Mouse (Mus musculus): ENCODE results near the gene Hdac4. TPM values are rescaled to one million over a fixed set of nuclear protein-coding genes. Genes with fewer than 3 reads are reported as not detected.
A peak's percentile ranks its signal among the peaks of the same experiment; 100 is the strongest.

The Hdac4 gene
- polyA plus RNA-seq, 1 experiment from 2014 or later: 20.3 TPM

- Histone ChIP-seq H3K4me2 (replicated peaks; ENCODE audit: low read depth, low read length) (no peak overlapping the region), H3K9ac (replicated peaks; ENCODE audit: low read depth, low read length) (no peak overlapping the region), H3K27ac (ENCODE audit: low read length) (no peak overlapping the region), H3K4me1 (ENCODE audit: control insufficient read depth, insufficient read depth, low read length) (peaks cover 12% of the 10 kb centered on the region; the same call in 1 of the 2 replicates), H3K27me3 (ENCODE audit: control insufficient read depth, insufficient read depth, low read length) (no peaks in the 10 kb centered on the region), H3K4me3 (ENCODE audit: low read depth, low read length) (no peak overlapping the region), H3K9me3 (ENCODE audit: control insufficient read depth, low read depth, low read length) (no peaks in the 10 kb centered on the region), H3K36me3 (ENCODE audit: control insufficient read depth, insufficient read depth, low read length) (no peaks in the 10 kb centered on the region)
- WGBS: 74% methylated on average over 6 of the region's 6 CpGs
- no peak for ATAC-seq (ENCODE audit: insufficient number of reproducible peaks, insufficient read depth, low FRiP score, low read depth)
Observed at GRCm38 (mm10) chr1:92144868-92145534, 50.5 kb downstream of the Hdac4 start.

DNA sequence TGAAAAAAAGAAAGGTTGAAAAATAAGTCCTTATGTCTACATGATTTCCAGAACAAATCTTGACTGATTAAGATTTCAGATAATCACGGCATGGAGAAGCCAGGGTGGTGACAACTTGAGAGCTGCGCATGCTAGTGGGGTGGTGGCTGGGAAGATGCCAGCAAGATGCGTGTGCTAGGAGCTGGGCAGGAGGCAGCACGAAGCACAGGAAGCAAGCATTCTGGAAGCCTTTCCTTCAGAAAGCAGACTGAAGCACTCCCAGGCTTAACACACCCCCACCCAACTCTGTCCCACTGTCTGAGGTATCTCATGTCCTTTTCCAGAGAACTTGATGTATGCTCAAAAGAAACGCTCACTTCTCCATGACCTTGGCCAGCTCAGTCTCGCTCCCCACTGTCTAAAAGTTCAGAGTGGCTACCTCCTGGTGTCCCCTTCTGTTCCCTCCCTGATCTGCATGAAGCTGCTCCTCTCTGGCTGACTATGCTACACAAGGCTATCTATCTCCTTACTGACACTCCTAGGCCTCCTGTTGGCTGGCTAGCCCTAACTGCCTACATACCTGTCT, 52.1 kb downstream of the Hdac4 start:
- Histone ChIP-seq H3K4me1 (ENCODE audit: control insufficient read depth, insufficient read depth, low read length) (peaks cover 12% of the 10 kb centered on the region; the same call in 1 of the 2 replicates), H3K9ac (replicated peaks; ENCODE audit: low read depth, low read length) (no peak overlapping the region), H3K27ac (ENCODE audit: low read length) (no peak overlapping the region), H3K4me3 (ENCODE audit: low read depth, low read length) (no peak overlapping the region), H3K36me3 (ENCODE audit: control insufficient read depth, insufficient read depth, low read length) (no peaks in the 10 kb centered on the region), H3K27me3 (ENCODE audit: control insufficient read depth, insufficient read depth, low read length) (no peaks in the 10 kb centered on the region), H3K9me3 (ENCODE audit: control insufficient read depth, low read depth, low read length) (no peaks in the 10 kb centered on the region), H3K4me2 (replicated peaks; ENCODE audit: low read depth, low read length) (no peak overlapping the region)
- ATAC-seq (ENCODE audit: insufficient number of reproducible peaks, insufficient read depth, low FRiP score, low read depth): no peak
- 80% methylated on average over 6 of the region's 6 CpGs for WGBS

- Histone ChIP-seq H3K36me3 (ENCODE audit: control insufficient read depth, insufficient read depth, low read length) (no peaks in the 10 kb centered on the region), H3K27ac (ENCODE audit: low read length) (no peak overlapping the region), H3K27me3 (ENCODE audit: control insufficient read depth, insufficient read depth, low read length) (no peaks in the 10 kb centered on the region), H3K4me1 (ENCODE audit: control insufficient read depth, insufficient read depth, low read length) (peaks cover 12% of the 10 kb centered on the region; the same call in 1 of the 2 replicates), H3K9ac (replicated peaks; ENCODE audit: low read depth, low read length) (no peak overlapping the region), H3K4me3 (ENCODE audit: low read depth, low read length) (no peak overlapping the region), H3K4me2 (replicated peaks; ENCODE audit: low read depth, low read length) (no peak overlapping the region), H3K9me3 (ENCODE audit: control insufficient read depth, low read depth, low read length) (no peaks in the 10 kb centered on the region)
- ATAC-seq (ENCODE audit: insufficient number of reproducible peaks, insufficient read depth, low FRiP score, low read depth): no peak
- 69% methylated on average over 4 of the region's 4 CpGs for WGBS
Observed at GRCm38 (mm10) chr1:92142793-92143192, 52.7 kb downstream of the Hdac4 start.

GRCm38 (mm10) chr1:92139001-92139400, 56.5 kb downstream of the Hdac4 start:
- no peak overlapping the region for H3K4me3 ChIP-seq (ENCODE audit: low read depth, low read length)
- no peak overlapping the region for H3K9ac ChIP-seq (replicated peaks; ENCODE audit: low read depth, low read length)
- H3K4me2 ChIP-seq (replicated peaks; ENCODE audit: low read depth, low read length): no peak overlapping the region
- no peak for ATAC-seq (ENCODE audit: insufficient number of reproducible peaks, insufficient read depth, low FRiP score, low read depth)
- H3K27me3 ChIP-seq (ENCODE audit: control insufficient read depth, insufficient read depth, low read length): no peaks in the 10 kb centered on the region
- peaks cover 6% of the 10 kb centered on the region; the same call in 1 of the 2 replicates for H3K4me1 ChIP-seq (ENCODE audit: control insufficient read depth, insufficient read depth, low read length)
- no peak overlapping the region for H3K27ac ChIP-seq (ENCODE audit: low read length)
- WGBS: 86% methylated on average over 4 of the region's 4 CpGs
- H3K36me3 ChIP-seq (ENCODE audit: control insufficient read depth, insufficient read depth, low read length): no peaks in the 10 kb centered on the region
- no peaks in the 10 kb centered on the region for H3K9me3 ChIP-seq (ENCODE audit: control insufficient read depth, low read depth, low read length)

GRCm38 (mm10) chr1:92137136-92137848, 58.2 kb downstream of the Hdac4 start:
- H3K4me3 ChIP-seq (ENCODE audit: low read depth, low read length): no peak overlapping the region
- H3K9me3 ChIP-seq (ENCODE audit: control insufficient read depth, low read depth, low read length): no peaks in the 10 kb centered on the region
- H3K9ac ChIP-seq (replicated peaks; ENCODE audit: low read depth, low read length): no peak overlapping the region
- H3K4me1 ChIP-seq (ENCODE audit: control insufficient read depth, insufficient read depth, low read length): no peaks in the 10 kb centered on the region
- H3K36me3 ChIP-seq (ENCODE audit: control insufficient read depth, insufficient read depth, low read length): no peaks in the 10 kb centered on the region
- no peak overlapping the region for H3K4me2 ChIP-seq (replicated peaks; ENCODE audit: low read depth, low read length)
- 85% methylated on average over 2 of the region's 2 CpGs for WGBS
- no peaks in the 10 kb centered on the region for H3K27me3 ChIP-seq (ENCODE audit: control insufficient read depth, insufficient read depth, low read length)
- no peak overlapping the region for H3K27ac ChIP-seq (ENCODE audit: low read length)
- ATAC-seq (ENCODE audit: insufficient number of reproducible peaks, insufficient read depth, low FRiP score, low read depth): no peak

DNA sequence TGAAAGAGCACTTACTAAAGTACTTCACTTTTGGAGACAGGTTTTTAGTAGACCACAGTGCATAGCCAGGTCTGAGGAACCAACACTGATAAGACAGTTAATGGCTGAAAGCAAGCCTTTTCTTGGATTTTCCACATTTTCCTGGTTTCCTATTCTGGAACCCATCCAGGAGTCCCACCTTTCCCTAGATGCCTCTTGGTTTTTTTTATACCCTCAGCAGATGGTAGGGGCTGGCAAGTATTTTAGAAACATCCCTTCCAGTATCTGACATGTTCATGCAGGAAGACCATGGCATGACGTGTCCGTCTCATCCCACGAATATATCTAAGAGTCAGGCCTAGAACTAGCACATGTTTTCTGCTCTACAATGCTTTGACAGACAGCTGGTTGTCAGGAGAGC, 59.1 kb downstream of the Hdac4 start:
- no peaks in the 10 kb centered on the region for H3K4me1 ChIP-seq (ENCODE audit: control insufficient read depth, insufficient read depth, low read length)
- no peak overlapping the region for H3K4me2 ChIP-seq (replicated peaks; ENCODE audit: low read depth, low read length)
- WGBS: 96% methylated on average over 3 of the region's 3 CpGs
- no peaks in the 10 kb centered on the region for H3K36me3 ChIP-seq (ENCODE audit: control insufficient read depth, insufficient read depth, low read length)
- H3K27me3 ChIP-seq (ENCODE audit: control insufficient read depth, insufficient read depth, low read length): no peaks in the 10 kb centered on the region
- no peak for ATAC-seq (ENCODE audit: insufficient number of reproducible peaks, insufficient read depth, low FRiP score, low read depth)
- H3K9ac ChIP-seq (replicated peaks; ENCODE audit: low read depth, low read length): no peak overlapping the region
- no peaks in the 10 kb centered on the region for H3K9me3 ChIP-seq (ENCODE audit: control insufficient read depth, low read depth, low read length)
- no peak overlapping the region for H3K27ac ChIP-seq (ENCODE audit: low read length)
- H3K4me3 ChIP-seq (ENCODE audit: low read depth, low read length): no peak overlapping the region

DNA sequence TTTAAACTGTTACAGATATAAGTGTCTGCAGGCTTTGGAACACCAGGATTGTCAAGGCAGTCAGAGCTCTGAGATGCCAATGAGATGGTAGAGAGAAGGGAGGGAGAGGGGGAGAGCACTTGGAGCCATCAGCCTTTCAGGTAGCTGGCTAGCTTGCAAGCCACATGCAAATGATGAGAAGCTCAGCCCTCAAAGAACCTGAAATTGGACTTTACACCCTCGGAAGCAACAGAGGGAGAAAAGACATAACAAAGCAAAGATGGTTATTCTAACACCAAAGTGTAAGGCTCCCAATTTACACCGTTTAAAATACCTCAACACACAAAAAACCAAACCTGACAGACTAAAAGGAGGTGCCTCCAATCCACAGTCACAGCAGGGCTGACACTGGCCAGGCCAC, 63.3 kb downstream of the Hdac4 start:
- no peak overlapping the region for H3K27ac ChIP-seq (ENCODE audit: low read length)
- H3K9ac ChIP-seq (replicated peaks; ENCODE audit: low read depth, low read length): no peak overlapping the region
- no peak overlapping the region for H3K4me3 ChIP-seq (ENCODE audit: low read depth, low read length)
- peaks cover 4% of the 10 kb centered on the region for H3K4me1 ChIP-seq (ENCODE audit: control insufficient read depth, insufficient read depth, low read length)
- H3K27me3 ChIP-seq (ENCODE audit: control insufficient read depth, insufficient read depth, low read length): no peaks in the 10 kb centered on the region
- no peak overlapping the region for H3K4me2 ChIP-seq (replicated peaks; ENCODE audit: low read depth, low read length)
- no peaks in the 10 kb centered on the region for H3K36me3 ChIP-seq (ENCODE audit: control insufficient read depth, insufficient read depth, low read length)
- 28% methylated on average over 2 of the region's 2 CpGs for WGBS
- no peak for ATAC-seq (ENCODE audit: insufficient number of reproducible peaks, insufficient read depth, low FRiP score, low read depth)
- no peaks in the 10 kb centered on the region for H3K9me3 ChIP-seq (ENCODE audit: control insufficient read depth, low read depth, low read length)

- Histone ChIP-seq H3K9ac (replicated peaks; ENCODE audit: low read depth, low read length) (no peak overlapping the region), H3K27ac (ENCODE audit: low read length) (peak overlapping the region; percentile 39; the same call in 1 of the 2 replicates), H3K4me2 (replicated peaks; ENCODE audit: low read depth, low read length) (no peak overlapping the region), H3K4me3 (ENCODE audit: low read depth, low read length) (no peak overlapping the region), H3K4me1 (ENCODE audit: control insufficient read depth, insufficient read depth, low read length) (peaks cover 4% of the 10 kb centered on the region), H3K27me3 (ENCODE audit: control insufficient read depth, insufficient read depth, low read length) (no peaks in the 10 kb centered on the region), H3K36me3 (ENCODE audit: control insufficient read depth, insufficient read depth, low read length) (no peaks in the 10 kb centered on the region), H3K9me3 (ENCODE audit: control insufficient read depth, low read depth, low read length) (no peaks in the 10 kb centered on the region)
- ATAC-seq (ENCODE audit: insufficient number of reproducible peaks, insufficient read depth, low FRiP score, low read depth): peak; percentile 14; the same call in 1 of the 2 replicates
- 40% methylated on average over 6 of the region's 6 CpGs for WGBS
Observed at GRCm38 (mm10) chr1:92130470-92131100, 64.9 kb downstream of the Hdac4 start.

Measured in stomach, embryonic 14.5 days (tissue).